Mouse (Mus musculus) CH12.LX (cell line): ENCODE data around the gene Flnc.
A peak's percentile ranks its signal among the peaks of the same experiment; 100 is the strongest.

ENCODE experiments used
- CTCF ChIP-seq, 2 experiments: IDR thresholded peaks in 1 of 2; conservative IDR thresholded peaks in 1 of 2; 2 replicates each; pipeline ENCODE4 v1.5.1; 2011 to 2012; ENCODE audit warnings: low read depth in 2 of 2, low read length in 2 of 2, improper control_type of control experiment in 1 of 2, inconsistent platforms in 1 of 2, mild to moderate bottlenecking in 1 of 2, moderate library complexity in 1 of 2
- EP300 ChIP-seq: IDR thresholded peaks from 2 replicates; pipeline ENCODE4 v1.6.1; 2011; ENCODE audit warnings: low read length, improper control_type of control experiment
- MEF2A ChIP-seq: IDR thresholded peaks from 2 replicates; pipeline ENCODE4 v1.6.1; 2014; ENCODE audit warnings: low read depth, mild to moderate bottlenecking, inconsistent platforms, low read length, improper control_type of control experiment, borderline replicate concordance
- POLR2A ChIP-seq: IDR thresholded peaks from 2 replicates; pipeline ENCODE4 v1.6.1; 2011; ENCODE audit warnings: low read depth, mild to moderate bottlenecking, improper control_type of control experiment, low read length
- RCOR1 ChIP-seq: conservative IDR thresholded peaks from 2 replicates; pipeline ENCODE4 v1.6.1; 2012; ENCODE audit warnings: low read depth, mild to moderate bottlenecking, inconsistent platforms, low read length, improper control_type of control experiment
- TBP ChIP-seq: conservative IDR thresholded peaks from 2 replicates; pipeline ENCODE4 v1.6.1; 2011; ENCODE audit warnings: low read depth, low read length, improper control_type of control experiment
- ZNF384 ChIP-seq: IDR thresholded peaks from 2 replicates; pipeline ENCODE4 v1.6.1; 2012; ENCODE audit warnings: low read depth, low read length, improper control_type of control experiment, inconsistent platforms

DNA sequence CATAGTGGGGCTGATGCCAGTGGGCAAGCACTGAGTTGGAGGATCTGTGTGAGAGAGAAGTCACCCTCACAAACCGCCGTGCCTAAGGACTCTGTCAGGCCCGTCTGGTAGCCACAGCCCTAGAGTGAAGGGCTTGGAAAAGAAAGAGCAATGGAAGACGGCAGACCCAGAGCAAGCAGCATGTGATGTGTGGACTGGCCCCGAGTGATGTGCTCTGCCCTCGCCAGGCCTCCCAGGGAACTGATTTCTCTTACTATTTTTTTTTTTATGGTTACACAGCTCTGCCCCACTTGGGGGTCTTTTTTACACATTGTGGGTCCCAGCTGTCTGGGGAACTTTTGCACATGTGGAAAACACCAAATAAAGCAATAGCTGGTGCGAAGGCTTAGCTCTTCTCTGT lies 28.4 kb downstream of the Flnc start:
- TF ChIP-seq CTCF (conservative IDR thresholded peaks at IDR 0.05 in 1 of 2, IDR thresholded peaks at IDR 0.05 in 1 of 2; ENCODE audit: low read depth in 2 of 2, low read length in 2 of 2) (0 out of 4 replicates have a peak, but pooled peaks of 1 of the 2 experiments have one; percentile 2), POLR2A (no peak), MEF2A (no peak), EP300 (no peak), RCOR1 (no peak), ZNF384 (0 out of 2 replicates have a peak, but pooled peaks have one; percentile 9), TBP (no peak)
